Mouse (Mus musculus) retina, postnatal 7 days (tissue): ENCODE results near the gene Arpc1b.
A peak's percentile ranks its signal among the peaks of the same experiment; 100 is the strongest.
"Not testable (repeated sequence)": the region's sequence is repeated elsewhere in the genome, so short reads cannot be mapped to it uniquely, and the experiment has no call there.

Source experiments
- DNase-seq: peaks from one replicate; pipeline ENCODE4 v3.0.0-alpha.2; 2012; ENCODE audit warnings: low read depth, low spot score

Arpc1b gene

DNA sequence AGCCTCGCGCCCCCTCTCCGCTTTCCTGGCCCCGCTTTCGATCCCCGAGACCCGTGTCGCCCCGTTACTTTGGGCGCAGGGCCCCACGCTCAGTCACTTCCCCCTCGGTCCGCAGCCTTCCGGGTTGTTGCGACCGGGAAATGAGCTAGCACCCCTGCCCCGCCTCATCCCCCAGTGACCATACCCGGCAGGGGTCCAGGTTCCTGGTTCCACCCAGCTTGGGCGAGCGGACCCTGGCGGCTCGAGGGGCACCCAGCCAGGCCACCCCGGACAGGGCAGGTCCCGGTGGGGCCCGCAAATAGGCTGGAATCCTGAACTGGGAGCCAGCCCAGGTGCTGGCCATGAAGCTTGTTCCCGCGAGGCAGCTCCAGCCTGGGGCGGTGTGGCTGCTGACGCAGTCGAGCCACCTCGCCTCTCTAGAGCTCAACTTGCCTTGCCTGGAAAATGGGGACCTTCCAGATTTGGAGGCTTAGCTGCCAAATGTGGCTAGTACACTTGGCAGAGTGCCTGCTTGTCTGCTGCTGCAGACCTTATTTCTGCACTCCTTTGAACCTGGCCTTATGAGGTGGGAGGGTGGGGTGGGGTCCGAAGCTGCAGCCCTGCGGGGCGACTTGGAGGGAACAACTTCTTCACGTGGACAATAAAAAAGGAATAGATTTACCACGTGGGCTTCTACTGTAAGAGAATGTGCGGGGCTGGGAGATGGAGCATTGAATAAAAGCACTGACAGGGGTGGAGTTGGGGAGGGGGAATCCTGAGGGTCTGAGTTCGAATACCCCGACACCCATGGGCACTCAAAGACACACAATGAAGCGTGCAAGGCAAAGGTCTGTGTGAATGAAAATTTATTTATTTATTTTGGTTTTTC is 825 bp downstream of the Arpc1b start:
- DNase-seq: no peak

DNA sequence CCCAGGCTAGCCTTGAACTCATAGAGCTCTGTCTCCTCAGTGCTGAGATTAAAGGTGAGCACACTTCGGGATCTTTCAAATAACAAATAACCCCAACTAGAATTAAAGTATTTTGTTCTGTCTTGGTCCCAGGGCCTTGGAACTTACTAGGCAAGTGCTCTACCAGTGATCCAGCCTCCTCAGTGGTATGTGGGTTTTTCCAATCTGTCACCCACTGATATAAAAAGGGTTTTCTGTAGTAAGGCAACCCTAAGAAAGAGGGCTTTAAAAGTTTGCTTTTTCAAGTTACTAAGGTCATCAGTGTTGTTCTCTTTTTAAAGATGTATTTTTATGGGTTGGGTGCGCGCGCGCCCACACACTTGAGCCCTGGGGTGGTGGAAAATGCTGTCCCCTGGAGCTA is 1.7 kb downstream of the Arpc1b start:
- no peak for DNase-seq

DNA sequence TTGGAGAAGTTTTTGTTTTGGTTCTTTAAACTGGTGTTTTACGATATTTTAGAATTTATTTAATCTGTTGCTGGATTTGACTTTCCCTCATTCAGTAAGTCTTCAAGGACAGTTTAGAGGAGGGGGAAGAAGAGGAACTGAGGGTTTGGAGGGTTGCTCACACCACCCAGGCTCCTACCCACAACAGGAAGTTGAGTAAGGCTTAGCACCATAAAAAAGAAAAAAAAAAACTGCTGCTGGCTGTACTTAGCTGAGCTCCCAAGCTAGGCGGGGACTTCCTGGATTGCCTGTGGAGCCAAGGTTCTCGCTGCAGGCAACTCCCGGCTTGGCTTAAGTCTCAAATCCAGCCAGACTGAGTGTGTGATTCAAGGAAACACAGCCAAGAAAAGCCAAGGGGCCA is 2.3 kb downstream of the Arpc1b start:
- no peak for DNase-seq

DNA sequence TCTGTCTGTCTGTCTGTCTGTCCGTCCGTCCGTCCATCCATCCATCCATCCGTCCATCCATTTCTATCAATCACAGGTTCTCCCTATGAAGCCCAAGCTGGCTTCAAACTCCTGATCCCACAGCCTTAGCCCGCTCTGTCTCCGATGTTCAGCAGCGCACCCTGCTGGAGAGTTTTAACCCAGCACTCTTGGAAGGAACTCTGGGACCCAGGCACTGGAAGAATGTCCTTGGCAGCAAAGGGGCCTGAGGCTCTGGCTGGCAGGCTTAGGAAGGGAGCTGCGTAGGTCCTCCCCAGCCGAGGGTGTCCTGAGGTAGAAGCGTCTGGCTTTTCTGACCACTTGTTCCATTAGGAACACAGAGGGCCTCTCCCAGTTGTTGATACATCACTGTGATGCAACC is 2.9 kb downstream of the Arpc1b start:
- DNase-seq: no peak

DNA sequence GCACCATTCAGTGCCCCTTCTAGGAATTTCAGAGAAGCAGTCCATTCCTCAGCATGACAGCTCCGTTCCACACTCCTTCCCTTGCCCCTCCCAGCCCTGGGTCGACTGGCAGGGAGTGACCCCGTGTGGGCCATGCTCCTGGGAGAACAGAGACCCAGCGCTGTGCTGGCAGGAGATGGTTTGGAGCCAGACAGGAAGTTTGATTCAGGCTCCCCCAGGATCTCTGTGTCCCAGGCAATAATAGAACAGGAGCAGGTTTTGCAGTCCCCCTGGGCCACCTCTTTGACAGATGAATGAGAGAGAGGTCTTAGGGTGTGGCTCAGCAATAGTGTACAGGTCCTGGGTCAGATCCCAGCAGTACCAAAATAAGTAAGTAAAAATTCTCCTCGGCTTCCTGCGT is 4.0 kb downstream of the Arpc1b start:
- DNase-seq: no peak

DNA sequence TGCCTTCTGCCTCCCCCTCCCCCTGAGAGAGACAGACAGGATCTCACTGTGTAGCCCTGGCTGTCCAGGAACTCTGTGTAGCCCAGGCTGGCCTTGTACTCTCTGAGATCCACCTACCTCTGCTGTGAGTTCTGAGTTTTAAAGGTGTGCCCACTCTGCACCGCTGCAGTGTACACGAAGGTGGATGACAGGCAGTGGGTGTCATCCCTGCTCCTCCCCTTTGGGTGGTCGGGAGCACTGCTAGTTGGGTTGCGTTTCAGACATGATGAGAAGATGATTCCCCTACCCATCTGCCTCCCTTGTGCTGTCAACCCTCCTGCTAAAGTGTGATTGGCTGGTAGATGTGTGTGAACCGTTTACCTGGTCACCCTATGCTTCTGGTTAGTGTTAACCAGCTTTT is 4.4 kb downstream of the Arpc1b start:
- no peak for DNase-seq

DNA sequence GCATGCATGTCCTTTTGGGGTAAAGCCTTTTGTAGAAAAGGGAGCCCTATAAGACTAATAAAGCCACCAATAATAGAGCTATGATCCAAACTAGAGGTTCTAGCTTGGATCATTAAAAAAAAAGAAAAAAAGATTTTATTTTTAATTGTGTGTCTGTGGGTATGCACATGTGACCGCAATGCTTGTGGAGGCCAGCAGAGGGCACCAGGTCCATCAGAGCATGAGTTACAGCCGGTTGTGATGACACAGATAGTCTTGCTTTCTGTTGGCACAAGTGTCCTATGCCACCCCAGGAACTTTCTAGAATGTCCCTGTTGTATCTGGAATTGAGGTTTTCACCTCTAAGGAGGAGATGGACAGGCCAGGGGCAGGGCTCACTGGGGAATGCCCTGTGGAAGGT is 5.4 kb downstream of the Arpc1b start:
- DNase-seq: no peak

DNA sequence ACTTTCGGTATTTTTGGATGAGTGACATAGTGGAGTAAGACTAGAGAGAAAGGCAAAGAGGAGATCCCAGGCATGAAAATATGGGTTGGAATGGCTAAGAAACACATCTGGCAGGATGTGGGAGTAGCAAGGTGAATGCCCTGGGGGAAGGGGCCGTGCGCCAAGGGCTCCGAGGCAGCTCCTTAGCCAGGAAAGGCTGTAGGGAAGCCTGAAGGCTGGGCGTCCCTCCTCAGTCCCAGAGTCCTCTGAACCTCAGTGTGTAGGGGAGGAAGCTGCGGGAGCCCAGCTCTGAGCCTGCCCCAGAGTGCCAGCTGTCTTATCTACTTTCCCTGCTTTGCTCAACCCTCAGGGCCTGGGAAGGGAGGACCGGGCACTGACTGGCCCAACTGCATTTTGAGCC is 6.9 kb downstream of the Arpc1b start:
- no peak for DNase-seq

DNA sequence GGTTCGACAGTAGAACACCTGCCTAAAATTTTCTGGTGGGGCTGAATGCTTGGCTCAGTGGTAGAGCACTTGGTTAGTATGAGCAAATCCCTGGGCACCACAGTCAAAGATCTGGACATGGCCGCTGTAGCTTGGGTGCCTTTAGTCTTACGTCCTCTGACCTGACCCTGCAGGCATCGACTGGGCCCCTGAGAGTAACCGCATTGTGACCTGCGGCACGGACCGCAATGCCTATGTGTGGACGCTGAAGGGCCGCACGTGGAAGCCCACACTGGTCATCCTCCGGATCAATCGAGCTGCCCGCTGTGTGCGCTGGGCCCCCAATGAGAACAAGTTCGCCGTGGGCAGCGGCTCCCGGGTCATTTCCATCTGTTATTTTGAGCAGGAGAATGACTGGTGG is 9.4 kb downstream of the Arpc1b start:
- DNase-seq: no peak

DNA sequence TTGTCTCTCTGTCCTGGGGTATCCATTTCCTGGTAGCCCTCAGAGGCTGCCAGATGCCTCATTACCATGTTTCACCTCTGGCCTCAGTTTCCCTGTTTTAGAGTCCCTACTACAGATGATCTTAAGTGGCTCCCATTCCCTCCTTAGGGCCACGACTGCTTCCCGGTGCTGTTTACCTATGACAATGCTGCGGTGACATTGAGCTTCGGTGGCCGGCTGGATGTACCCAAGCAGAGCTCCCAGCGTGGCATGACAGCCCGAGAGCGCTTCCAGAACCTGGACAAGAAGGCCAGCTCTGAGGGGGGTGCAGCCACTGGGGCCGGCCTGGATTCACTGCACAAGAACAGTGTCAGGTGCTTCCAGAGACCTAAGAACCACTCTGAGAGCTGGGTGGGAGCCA is 12.6 kb downstream of the Arpc1b start:
- no peak for DNase-seq

DNA sequence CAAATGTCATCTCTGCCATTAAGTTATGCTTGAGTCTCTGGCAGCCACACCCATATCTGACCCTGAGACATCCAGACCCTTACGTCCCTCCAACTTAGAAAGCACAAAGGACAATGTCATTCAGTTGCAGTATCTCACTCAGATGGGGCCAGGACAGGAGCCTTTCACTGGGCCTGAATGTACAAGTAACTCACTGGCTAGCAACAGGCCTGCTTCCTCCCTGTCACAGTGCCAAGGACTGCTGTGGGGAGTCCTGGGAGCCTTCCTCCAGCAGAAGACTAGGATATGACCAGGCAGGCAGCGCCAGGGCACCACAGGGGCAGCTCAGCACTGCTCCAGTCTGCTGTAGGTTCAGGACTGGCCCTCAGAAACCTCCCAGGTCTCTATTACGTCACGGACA is 15.1 kb downstream of the Arpc1b start:
- DNase-seq: no peak

DNA sequence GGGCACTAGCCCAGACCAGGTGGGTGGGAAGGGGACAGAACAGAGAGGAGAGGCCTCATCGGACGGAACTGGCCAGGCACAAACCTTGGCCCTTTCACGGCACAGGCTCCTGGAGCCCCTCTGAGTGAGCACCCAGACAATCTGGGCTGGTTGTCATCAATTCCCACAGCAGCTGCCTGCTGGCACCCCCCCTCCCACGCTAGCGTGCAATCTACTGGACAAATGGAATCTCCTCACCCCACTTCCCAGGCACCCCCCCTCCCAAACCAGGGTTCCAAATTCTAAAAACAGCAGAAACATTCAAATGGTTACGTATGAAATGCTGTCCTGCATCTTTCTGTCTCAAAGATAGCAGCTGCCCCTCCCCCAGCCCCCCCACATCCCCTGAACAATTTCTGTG is 15.8 kb downstream of the Arpc1b start:
- not testable (repeated sequence) for DNase-seq

DNA sequence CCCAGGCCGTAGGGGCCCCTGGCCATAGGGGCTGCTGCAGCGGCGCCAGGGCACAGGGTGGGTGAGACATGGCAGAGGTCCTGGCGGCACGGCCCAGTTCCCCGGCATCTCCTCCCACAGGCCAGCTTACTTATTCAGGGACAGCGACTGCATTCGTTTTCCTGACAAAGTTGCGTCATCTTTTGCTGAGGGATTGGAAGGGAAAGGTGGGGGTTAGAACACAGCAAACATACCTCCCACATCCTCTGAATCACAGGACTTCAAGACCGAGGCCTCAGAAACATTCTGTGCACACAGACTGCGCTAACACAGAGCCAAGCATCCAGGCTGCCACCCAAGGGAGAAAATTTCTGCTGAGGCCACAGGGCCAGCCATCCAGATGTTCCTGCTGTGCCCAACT is 16.2 kb downstream of the Arpc1b start:
- no peak for DNase-seq

DNA sequence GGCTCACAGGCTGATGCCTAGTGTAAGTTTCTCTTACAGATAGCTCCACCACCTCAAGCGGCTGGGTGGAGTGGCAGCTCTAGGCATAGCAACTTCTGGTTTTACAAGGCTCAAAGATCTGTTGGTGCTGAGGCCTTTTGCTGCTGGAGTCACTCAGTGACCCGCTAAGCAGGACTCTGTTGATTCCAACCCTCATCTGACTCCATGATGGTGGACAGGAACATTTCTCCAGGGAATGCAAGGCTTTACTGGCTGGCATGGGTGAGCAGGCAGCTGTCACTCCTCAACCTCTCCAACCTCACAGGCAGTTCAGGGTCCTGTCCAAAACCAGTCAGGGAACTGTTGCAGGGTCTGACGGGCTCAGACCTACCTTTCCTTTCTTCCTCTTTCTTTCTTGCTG is 17.0 kb downstream of the Arpc1b start:
- DNase-seq: no peak

DNA sequence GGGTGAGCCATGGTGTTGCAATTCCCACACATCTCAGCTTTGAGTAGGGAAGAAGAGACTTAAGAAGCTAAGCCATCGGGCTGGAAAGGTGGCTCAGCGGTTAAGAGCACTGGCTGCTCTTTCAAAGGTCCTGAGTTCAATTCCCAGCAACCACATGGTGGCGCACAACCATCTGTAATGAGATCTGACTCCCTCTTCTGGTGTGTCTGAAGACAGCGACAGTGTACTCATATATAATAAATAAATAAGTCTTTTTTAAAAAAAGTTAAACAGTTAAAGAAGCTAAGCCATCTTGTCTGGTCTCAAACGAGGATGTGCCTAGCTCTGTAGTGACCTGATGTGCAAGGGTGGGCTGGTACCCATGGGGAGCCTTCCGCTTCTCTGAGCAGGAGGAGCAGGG is 19.3 kb downstream of the Arpc1b start:
- DNase-seq: not testable (repeated sequence)

DNA sequence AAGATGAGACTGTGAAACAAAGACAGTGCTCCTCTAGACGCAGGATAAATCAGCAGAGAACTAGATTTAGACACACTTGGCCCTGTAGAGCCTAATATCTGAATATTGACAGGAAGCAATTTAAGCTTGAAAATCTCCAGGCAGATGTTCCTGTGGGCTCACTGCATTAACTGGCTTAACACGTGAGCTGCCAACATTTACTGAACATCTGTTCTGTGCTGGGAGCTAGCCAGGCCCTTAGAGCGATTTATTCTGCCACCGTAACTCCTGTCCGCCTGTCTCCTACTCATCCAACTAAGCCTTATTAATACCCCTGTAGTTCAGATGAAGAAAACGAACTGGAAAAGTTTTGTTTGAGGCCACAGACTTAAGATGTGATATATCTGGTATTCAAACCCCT is 24.8 kb downstream of the Arpc1b start:
- DNase-seq: peak; percentile 55

DNA sequence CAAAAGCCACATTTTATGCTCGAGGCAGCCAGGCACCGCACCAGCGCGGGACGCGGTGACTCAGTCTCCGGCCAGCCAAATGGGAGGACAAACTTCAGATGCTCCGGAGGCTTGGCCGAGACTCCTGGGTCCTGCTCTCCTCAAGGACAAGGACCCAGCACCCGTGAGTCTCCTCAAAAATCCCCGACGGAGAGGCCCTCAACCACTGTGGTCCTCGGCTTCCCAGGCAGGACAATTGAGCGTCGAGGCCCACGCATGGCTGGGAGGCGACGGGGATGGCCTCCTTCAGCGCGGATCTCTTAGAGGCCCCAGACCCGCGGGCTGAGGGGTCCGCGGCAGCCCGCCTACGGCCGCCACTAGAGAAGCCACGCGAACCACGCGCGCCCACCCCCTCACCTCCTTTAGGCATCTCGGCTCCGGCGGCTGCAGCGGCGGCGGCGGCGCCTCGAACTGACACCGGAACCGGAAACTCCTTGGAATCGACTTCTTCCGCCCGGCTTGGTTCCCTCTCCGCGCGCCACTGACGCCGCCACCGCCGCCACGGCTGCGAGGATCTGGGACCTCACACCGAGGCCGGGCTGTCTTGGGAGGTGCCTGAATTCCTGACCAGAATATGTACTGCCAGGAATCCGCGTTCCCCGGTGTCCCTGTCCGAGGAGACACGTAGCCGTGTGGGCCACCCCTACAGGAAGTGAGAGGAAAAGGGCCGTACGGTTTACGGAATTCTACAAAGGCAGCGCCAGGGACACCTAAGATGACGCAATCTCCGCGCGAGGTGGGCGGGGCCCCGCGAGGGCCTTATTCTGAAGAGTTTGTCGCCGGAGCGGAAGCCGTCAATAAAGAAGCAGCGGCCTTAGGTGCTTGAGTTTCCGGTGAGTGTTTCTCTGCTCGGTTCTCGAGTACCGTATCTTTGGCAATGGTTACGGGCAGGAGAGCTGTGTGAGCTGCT is 25.8 kb downstream of the Arpc1b start, which contains the start of the genes Pdap1 and Bud31:
Pdap1 (minus strand) TSS at position 668 of the 949 bp plus-strand sequence.
Bud31 (plus strand) TSS at position 792 of the 949 bp plus-strand sequence.
- peak; percentile 93 for DNase-seq

DNA sequence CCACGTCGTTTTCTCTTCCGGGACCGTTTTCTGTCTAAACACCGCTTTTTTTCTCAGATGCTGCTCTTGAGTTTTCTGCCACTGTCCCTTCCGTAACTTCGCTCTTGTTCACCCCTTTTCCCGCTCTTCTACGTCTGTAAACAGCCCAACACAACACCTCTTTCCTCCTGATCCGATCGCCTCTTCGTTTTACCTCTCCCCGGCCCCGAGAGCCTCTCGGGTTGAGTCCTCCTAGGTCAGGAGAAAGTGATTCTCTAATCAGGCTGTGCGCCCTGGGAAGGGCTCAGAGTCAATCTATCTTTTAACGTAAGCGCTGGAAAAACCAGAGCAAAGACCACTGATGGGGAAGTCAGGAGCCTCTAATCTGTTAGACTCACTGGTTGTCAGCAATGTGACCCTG is 26.6 kb downstream of the Arpc1b start:
- DNase-seq: no peak

DNA sequence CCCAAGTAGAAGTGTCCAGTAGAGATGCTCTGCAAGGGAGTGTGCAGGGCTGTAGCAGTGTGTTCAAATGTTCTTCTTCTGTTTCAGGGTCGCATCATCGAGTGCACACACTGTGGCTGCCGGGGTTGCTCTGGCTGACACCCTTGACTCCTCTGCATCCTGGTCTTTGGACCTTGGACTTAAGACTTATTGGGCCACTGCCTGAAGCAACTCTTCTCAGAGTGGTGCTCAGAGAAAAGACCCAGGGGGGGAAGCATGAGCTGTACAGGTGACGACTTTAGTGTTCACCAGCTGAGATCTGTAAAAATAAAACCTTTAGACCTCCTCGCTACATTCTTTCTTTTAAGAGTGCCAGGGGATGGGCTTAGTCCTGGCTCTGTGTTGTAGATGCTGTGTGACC is 33.7 kb downstream of the Arpc1b start:
- no peak for DNase-seq

DNA sequence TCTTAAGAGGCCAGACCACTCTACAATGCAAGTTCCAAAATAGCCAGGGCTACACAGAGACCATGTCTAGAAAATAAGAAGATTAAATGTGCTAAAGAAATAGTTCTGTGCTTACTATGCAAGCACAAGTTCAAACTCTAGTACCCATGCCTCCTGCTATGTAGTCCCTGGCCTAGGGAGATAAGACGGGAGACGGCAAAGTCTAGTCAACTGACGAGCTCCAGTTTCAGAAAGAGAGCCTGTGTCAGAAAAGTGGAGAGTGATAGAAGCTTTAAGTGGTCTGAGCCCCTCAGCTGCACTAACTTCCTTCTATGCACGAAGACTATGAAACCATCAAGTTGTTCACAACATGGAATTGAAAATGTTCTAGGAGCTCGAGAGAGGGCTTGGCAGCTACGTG is 35.3 kb downstream of the Arpc1b start:
- no peak for DNase-seq

DNA sequence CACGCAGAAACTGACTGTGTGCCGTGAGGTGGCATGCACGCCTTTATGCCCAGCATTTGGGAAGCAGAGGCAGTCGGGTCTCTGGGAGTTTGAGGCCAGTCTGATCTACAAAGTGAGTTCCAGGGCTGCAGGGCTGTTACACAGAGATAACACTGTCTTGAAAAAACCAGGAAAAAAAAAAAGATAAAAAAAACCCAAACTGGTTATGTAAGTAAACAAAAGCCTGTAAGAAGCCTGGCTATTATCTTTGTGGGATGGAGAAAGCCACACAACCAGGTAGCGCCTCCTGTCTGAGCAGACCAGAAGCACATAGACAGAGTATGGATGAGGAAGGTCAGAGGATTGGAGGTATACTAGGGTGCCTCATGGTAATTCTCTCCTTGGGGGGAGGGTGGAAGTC is 38.7 kb downstream of the Arpc1b start:
- DNase-seq: no peak

DNA sequence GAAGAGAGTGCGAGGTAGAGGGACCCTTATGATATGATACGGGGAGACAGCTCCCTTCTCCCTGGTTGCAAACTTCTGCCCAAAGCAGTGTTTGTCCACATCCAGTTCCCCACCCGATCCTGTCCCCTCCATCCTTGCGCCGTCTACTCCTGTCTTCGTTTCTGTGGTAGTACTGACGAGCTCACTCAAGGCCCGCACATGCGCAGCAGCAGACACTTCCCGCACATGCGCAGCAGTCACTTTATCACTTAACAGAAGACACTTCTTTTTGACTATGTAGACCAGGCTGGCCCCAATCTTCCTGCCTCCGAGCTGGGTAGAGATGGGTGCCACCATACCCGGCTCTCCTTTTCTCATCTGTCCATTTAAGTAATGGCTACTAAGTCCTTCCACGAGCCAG is 47.3 kb downstream of the Arpc1b start:
- no peak for DNase-seq

DNA sequence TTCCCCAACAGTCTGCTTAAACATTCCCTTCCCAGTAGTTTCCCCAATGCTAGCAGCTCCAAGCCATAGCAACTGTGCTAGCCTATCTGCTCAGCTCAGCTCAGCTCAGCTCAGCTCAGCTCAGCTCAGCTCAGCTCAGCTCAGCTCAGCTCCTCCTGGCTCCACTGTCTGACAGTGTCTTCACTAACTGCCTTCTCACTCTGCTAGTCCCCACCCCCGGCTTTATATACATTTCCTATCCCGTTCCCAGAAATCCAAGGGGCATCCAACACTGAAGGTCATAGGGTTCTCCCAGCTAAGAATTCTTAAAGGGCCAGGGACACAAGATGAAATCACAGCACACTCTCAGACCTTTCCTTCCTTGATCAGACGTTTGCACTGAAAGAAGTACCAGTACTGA is 50.7 kb downstream of the Arpc1b start:
- DNase-seq: no peak
